Comparison of ENCODE assay signal across 8 mouse cellular contexts in the genomic region with DNA sequence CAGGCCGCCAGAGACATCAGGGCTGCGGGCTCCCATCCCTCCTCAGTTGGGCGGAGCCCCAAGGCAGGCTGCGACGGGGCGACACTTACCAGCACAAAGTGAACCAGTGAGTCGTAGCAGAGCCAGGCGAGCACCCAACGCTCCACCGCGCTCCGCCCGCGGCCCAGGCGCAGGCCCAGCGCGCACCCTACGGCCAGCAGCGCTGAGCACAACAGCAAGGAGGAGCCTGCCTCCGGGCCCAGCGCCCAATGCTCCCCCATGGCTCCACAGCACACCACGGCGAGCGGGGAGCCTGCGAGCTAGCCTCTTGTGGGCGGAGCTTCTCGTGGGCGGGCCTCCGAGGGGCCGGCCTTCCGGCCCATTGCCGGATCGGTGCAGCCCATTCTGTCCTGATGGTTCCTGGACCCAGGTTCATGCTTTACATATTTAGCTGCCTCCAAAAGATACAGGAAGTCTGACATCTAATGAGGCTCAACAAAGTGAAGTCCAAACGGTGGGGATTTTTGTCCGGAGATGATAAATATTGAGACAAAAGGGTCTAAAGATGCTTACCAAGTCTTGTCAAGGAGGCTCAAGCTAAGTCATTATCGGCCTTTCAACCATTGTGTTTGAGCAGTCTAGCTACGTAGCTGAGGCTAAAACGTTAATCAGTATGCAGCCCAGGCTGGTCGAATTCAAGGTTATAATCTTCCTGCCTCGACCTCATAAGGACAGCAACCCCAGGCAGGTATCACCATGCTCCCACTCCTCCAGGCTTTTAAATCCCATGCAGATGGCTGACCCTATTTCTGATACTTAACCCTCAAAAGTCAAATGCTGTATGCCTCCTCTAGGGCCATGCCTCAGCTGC. TPM values are rescaled to one million over a fixed set of nuclear protein-coding genes. Genes with fewer than 3 reads are reported as not detected.
DNase-seq lines count a peak whose midpoint lies in the region; ATAC-seq and TF ChIP-seq lines count a peak whose summit lies in the region.

A gene (minus strand): TSS at position 309 of the 850 bp plus-strand sequence.

- TF ChIP-seq CTCF in hindbrain, postnatal 0 days (IDR thresholded peaks at IDR 0.05; ENCODE audit: low read depth): no peak
- peak; percentile 14 for TF ChIP-seq CTCF in left cerebral cortex, adult 2 months (IDR thresholded peaks at IDR 0.05)

- peak within 1 kb of the TSS; percentile 70 for H3K4me2 ChIP-seq in hindbrain, postnatal 0 days (ENCODE audit: low read depth, low read length)

- peak within 1 kb of the TSS; percentile 70 for H3K9ac ChIP-seq in hindbrain, postnatal 0 days (replicated peaks; ENCODE audit: low read length)

- peak; percentile 97 for ATAC-seq in hindbrain, postnatal 0 days
- ATAC-seq in megakaryocyte, adult 5-6 weeks (ENCODE audit: poor library complexity, severe bottlenecking): peak; percentile 98

- H3K4me1 ChIP-seq in hindbrain, postnatal 0 days (ENCODE audit: insufficient read depth, low read length): 0 out of 2 replicates have a peak, but pooled peaks cover 6% of the 10 kb centered on the region

- intact Hi-C loops in left cerebral cortex, adult 2 months (cut with DNase I): loop anchor here (2.0 to 10.0 kb wide), 3 partner anchors 30 to 194 kb away; a partner anchor contains a TSS

- no peaks in the 10 kb centered on the region for H3K36me3 ChIP-seq in hindbrain, postnatal 0 days (ENCODE audit: insufficient read depth, low read length)

- peak within 1 kb of the TSS; percentile 69 for H3K4me3 ChIP-seq in hindbrain, postnatal 0 days (ENCODE audit: low read length)
- H3K4me3 ChIP-seq in left cerebral cortex, adult 2 months: peak within 1 kb of the TSS; percentile 54

- WGBS in hindbrain, postnatal 0 days: under 1% methylated on average over 40 of the region's 40 CpGs

- H3K9me3 ChIP-seq in hindbrain, postnatal 0 days (ENCODE audit: low read length): no peaks in the 10 kb centered on the region

- DNase-seq in T-cell, adult 2 months (ENCODE audit: low spot score): peak; percentile 84
- peak; percentile 85 to 91 for DNase-seq in cerebellum, postnatal 36 days
- DNase-seq in gastrocnemius, adult 18-20 months (ENCODE audit: low spot score): peak; percentile 94
- peak; percentile 92 for DNase-seq in hindbrain, postnatal 0 days (ENCODE audit: low spot score)
- DNase-seq in left cerebral cortex, adult 2 months (ENCODE audit: extremely low spot score in 1 of 2, low spot score in 2 of 2): peak; percentile 89 to 90
- DNase-seq in right cerebral cortex, adult 2 months (ENCODE audit: low spot score in 2 of 2): peak; percentile 86 to 92
- peak; percentile 94 for DNase-seq in urinary bladder, postnatal 14 days (ENCODE audit: low spot score)

- peak within 1 kb of the TSS; percentile 81 for H3K27ac ChIP-seq in hindbrain, postnatal 0 days
- peak within 1 kb of the TSS; percentile 90 for H3K27ac ChIP-seq in left cerebral cortex, adult 2 months

- no peaks in the 10 kb centered on the region for H3K27me3 ChIP-seq in hindbrain, postnatal 0 days (ENCODE audit: insufficient read depth, low read length)

RNA-seq across cellular contexts. Expression of the gene that starts here (rescaled TPM):
- 1 to 10 TPM; 1.1 to 1.3 TPM for total RNA-seq in gastrocnemius, adult 18-20 months (2021)
- 2.2 and 4.1 TPM in 2 replicates for total RNA-seq in hindbrain, postnatal 0 days (2014; rRNA removed)
- 11.5 and 12.0 TPM in 2 replicates for polyA plus RNA-seq in hindbrain, postnatal 0 days (2015; fragmentation: Nextera tagmentation; extraction: Ambion mirVana)
- 1 to 10 TPM; 3.9 to 4.3 TPM for total RNA-seq in left cerebral cortex, adult 2 months (2021)
- total RNA-seq in megakaryocyte, adult 5-6 weeks (2015): 2.1 and 2.2 TPM in 2 replicates
- total RNA-seq in megakaryocyte, adult 5-6 weeks (2017): 0.98 and 1.2 TPM in 2 replicates

Comparison
In these comparisons a context has a peak if more than half of its experiments do, and no peak if none do; other contexts are left out.
1. Peak in every context shown above with its lines: DNase-seq, ATAC-seq, H3K4me3 ChIP-seq and H3K27ac ChIP-seq.